8 mouse cellular contexts compared by ENCODE assay signal in genomic region chr6:144782866-144783265, GRCm38 (mm10). TPM values are rescaled to one million over a fixed set of nuclear protein-coding genes. Genes with fewer than 3 reads are reported as not detected.
DNase-seq lines count a peak whose midpoint lies in the region; ATAC-seq and TF ChIP-seq lines count a peak whose summit lies in the region.

No protein-coding gene starts in this region.

- peaks cover 29% of the 10 kb centered on the region for H3K27me3 ChIP-seq in embryonic facial prominence, embryonic 14.5 days (replicated peaks; ENCODE audit: control insufficient read depth, insufficient read depth, low read length)
- no peaks in the 10 kb centered on the region for H3K27me3 ChIP-seq in hindbrain, postnatal 0 days (ENCODE audit: insufficient read depth, low read length)
- peaks cover 7% of the 10 kb centered on the region; the same call in 1 of the 2 replicates for H3K27me3 ChIP-seq in midbrain, embryonic 11.5 days (ENCODE audit: control insufficient read depth, insufficient read depth, low read length)

- H3K36me3 ChIP-seq in embryonic facial prominence, embryonic 14.5 days (ENCODE audit: control insufficient read depth, insufficient read depth, low read length) = no peaks in the 10 kb centered on the region
- H3K36me3 ChIP-seq in hindbrain, postnatal 0 days (ENCODE audit: insufficient read depth, low read length) = no peaks in the 10 kb centered on the region
- no peaks in the 10 kb centered on the region for H3K36me3 ChIP-seq in midbrain, embryonic 11.5 days (ENCODE audit: control insufficient read depth, insufficient read depth, low read length)

- peak overlapping the region; percentile 71 for H3K4me3 ChIP-seq in embryonic facial prominence, embryonic 14.5 days (ENCODE audit: low read depth, low read length)
- peak overlapping the region; percentile 87 for H3K4me3 ChIP-seq in hindbrain, postnatal 0 days (ENCODE audit: low read length)
- H3K4me3 ChIP-seq in midbrain, embryonic 11.5 days (ENCODE audit: low read depth, low read length) = peak overlapping the region; percentile 70

- DNase-seq in left cerebral cortex, adult 18-20 months (ENCODE audit: low spot score in 2 of 2) = peak; percentile 31 to 60
- DNase-seq in left cerebral cortex, adult 11 months (ENCODE audit: low spot score) = no peak
- no peak for DNase-seq in embryonic facial prominence, embryonic 14.5 days (ENCODE audit: low spot score)
- DNase-seq in hindbrain, postnatal 0 days (ENCODE audit: low spot score) = no peak
- DNase-seq in midbrain, embryonic 11.5 days (ENCODE audit: low spot score, missing footprints) = no peak
- DNase-seq in urinary bladder, postnatal 10 days (ENCODE audit: low spot score) = no peak
- no peak for DNase-seq in spleen, adult 12 weeks (ENCODE audit: low spot score)
- no peak for DNase-seq in heart, adult 11 months

- H3K4me1 ChIP-seq in embryonic facial prominence, embryonic 14.5 days (ENCODE audit: control insufficient read depth, insufficient read depth, low read length) = no peaks in the 10 kb centered on the region
- H3K4me1 ChIP-seq in hindbrain, postnatal 0 days (ENCODE audit: insufficient read depth, low read length) = 0 out of 2 replicates have a peak, but pooled peaks cover 5% of the 10 kb centered on the region
- H3K4me1 ChIP-seq in midbrain, embryonic 11.5 days (ENCODE audit: control insufficient read depth, insufficient read depth, low read length) = no peaks in the 10 kb centered on the region

- ATAC-seq in embryonic facial prominence, embryonic 14.5 days (ENCODE audit: low read depth) = no peak
- no peak for ATAC-seq in hindbrain, postnatal 0 days
- no peak for ATAC-seq in midbrain, embryonic 11.5 days (ENCODE audit: low FRiP score)

- 3% methylated on average over 12 of the region's 12 CpGs for WGBS in embryonic facial prominence, embryonic 14.5 days
- WGBS in hindbrain, postnatal 0 days = 14% methylated on average over 12 of the region's 12 CpGs
- 4% methylated on average over 12 of the region's 12 CpGs for WGBS in midbrain, embryonic 11.5 days

- H3K9me3 ChIP-seq in embryonic facial prominence, embryonic 14.5 days (ENCODE audit: control insufficient read depth, low read length) = no peaks in the 10 kb centered on the region
- no peaks in the 10 kb centered on the region for H3K9me3 ChIP-seq in hindbrain, postnatal 0 days (ENCODE audit: low read length)
- H3K9me3 ChIP-seq in midbrain, embryonic 11.5 days (ENCODE audit: control insufficient read depth, low read length) = no peaks in the 10 kb centered on the region

- TF ChIP-seq CTCF in hindbrain, postnatal 0 days (IDR thresholded peaks at IDR 0.05; ENCODE audit: low read depth) = no peak

- peak overlapping the region; percentile 99 for H3K4me2 ChIP-seq in embryonic facial prominence, embryonic 14.5 days (ENCODE audit: low read depth, low read length)
- peak overlapping the region; percentile 97 for H3K4me2 ChIP-seq in hindbrain, postnatal 0 days (ENCODE audit: low read depth, low read length)
- H3K4me2 ChIP-seq in midbrain, embryonic 11.5 days = peak overlapping the region; percentile 46

- no peak overlapping the region for H3K9ac ChIP-seq in embryonic facial prominence, embryonic 14.5 days (ENCODE audit: low read depth, low read length)
- H3K9ac ChIP-seq in hindbrain, postnatal 0 days (replicated peaks; ENCODE audit: low read length) = peak overlapping the region; percentile 71
- H3K9ac ChIP-seq in midbrain, embryonic 11.5 days (ENCODE audit: low read length) = peak overlapping the region; percentile 83

- H3K27ac ChIP-seq in embryonic facial prominence, embryonic 14.5 days (replicated peaks; ENCODE audit: low read depth, low read length) = no peak overlapping the region
- H3K27ac ChIP-seq in hindbrain, postnatal 0 days = no peak overlapping the region
- no peak overlapping the region for H3K27ac ChIP-seq in midbrain, embryonic 11.5 days (ENCODE audit: low read depth, low read length)

RNA-seq across cellular contexts. Expression of gene Sox5, which starts 1.1 kb away (rescaled TPM):
- 10 to 100 TPM; 49.5 to 54.4 TPM for total RNA-seq in left cerebral cortex, adult 18-20 months (2021)
- 10.8 and 22.4 TPM in 2 replicates for polyA plus RNA-seq in embryonic facial prominence, embryonic 14.5 days (2014; fragmentation: Nextera tagmentation; extraction: Ambion mirVana)
- total RNA-seq in hindbrain, postnatal 0 days (2014; rRNA removed) = 12.3 and 26.2 TPM in 2 replicates
- polyA plus RNA-seq in hindbrain, postnatal 0 days (2015; fragmentation: Nextera tagmentation; extraction: Ambion mirVana) = 32.9 and 35.1 TPM in 2 replicates
- polyA plus RNA-seq in midbrain, embryonic 11.5 days (2014; fragmentation: Nextera tagmentation; extraction: Ambion mirVana) = 23.0 and 28.9 TPM in 2 replicates

Comparison
In these comparisons a context has a peak if more than half of its experiments do, and no peak if none do; other contexts are left out.
1. DNase-seq: peak in left cerebral cortex, adult 18-20 months (2 of 2); none in left cerebral cortex, adult 11 months (single experiment), embryonic facial prominence, embryonic 14.5 days (single experiment), hindbrain, postnatal 0 days (single experiment), midbrain, embryonic 11.5 days (single experiment), urinary bladder, postnatal 10 days (single experiment), spleen, adult 12 weeks (single experiment) and heart, adult 11 months (single experiment).
2. H3K4me2 ChIP-seq: peak in every context shown above with its lines; median percentile 99 in embryonic facial prominence, embryonic 14.5 days; 97 in hindbrain, postnatal 0 days; 46 in midbrain, embryonic 11.5 days.
3. Peak in every context shown above with its lines, with median percentiles within 50 percentile points of each other: H3K4me3 ChIP-seq.